Mouse (Mus musculus) testis, postnatal 14 days (tissue): ENCODE measurements around the gene Cacnb2.

Experiments
- DNase-seq: peaks from one replicate; pipeline ENCODE4 v3.0.0; 2021; ENCODE audit warnings: low spot score

Cacnb2 gene

GRCm38 (mm10) chr2:14774857-14775495, 172.1 kb downstream of the Cacnb2 start:
- DNase-seq: no peak

GRCm38 (mm10) chr2:14787983-14788382, 185.1 kb downstream of the Cacnb2 start:
- no peak for DNase-seq

GRCm38 (mm10) chr2:14801446-14802046, 198.7 kb downstream of the Cacnb2 start:
- DNase-seq: no peak

- DNase-seq: no peak
Observed at GRCm38 (mm10) chr2:14807650-14808347, 204.9 kb downstream of the Cacnb2 start.

DNA sequence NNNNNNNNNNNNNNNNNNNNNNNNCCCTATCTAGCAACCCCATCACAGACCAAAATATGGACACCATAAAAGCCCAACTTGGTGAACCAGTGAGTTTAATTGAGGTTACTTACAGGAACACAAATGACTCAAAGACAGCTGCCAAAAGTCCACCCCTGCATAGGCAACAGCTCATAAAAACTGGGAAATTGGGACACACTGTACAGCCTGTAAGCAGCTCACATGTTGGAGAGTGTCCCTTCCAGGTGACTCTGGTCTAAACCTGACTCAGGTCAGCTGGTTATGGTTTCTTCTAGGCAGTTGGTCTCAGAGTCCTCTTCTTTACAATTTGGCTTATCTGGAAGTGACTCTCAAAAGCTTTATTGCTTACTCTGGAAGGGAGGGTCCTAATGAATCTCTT, 212.1 kb downstream of the Cacnb2 start:
- no peak for DNase-seq

GRCm38 (mm10) chr2:14818651-14819050, 215.8 kb downstream of the Cacnb2 start:
- no peak for DNase-seq

- no peak for DNase-seq
Observed at GRCm38 (mm10) chr2:14820946-14821345, 218.1 kb downstream of the Cacnb2 start.

DNA sequence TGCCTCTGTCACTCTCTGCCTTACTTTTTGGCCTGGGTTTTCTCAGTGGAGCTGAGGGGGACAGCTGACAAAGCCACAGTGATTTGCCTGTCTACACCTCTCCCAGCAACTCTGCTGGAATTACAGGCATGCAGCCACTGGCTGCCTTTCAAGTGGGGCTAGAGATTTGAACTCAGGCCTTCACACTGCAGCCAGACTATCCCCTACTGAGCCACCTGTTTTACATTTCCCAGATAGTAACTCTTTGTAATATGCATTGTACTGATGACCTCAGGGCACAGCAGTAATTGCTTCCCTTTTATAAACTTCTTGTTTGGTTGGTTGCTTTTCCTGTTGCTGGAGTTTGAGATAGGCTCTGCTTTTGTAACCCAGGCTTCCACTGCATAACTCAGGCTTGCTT, 220.2 kb downstream of the Cacnb2 start:
- DNase-seq: no peak

- no peak for DNase-seq
Observed at GRCm38 (mm10) chr2:14823816-14824348, 221.0 kb downstream of the Cacnb2 start.

- DNase-seq: no peak
Observed at GRCm38 (mm10) chr2:14825146-14825545, 222.3 kb downstream of the Cacnb2 start.

DNA sequence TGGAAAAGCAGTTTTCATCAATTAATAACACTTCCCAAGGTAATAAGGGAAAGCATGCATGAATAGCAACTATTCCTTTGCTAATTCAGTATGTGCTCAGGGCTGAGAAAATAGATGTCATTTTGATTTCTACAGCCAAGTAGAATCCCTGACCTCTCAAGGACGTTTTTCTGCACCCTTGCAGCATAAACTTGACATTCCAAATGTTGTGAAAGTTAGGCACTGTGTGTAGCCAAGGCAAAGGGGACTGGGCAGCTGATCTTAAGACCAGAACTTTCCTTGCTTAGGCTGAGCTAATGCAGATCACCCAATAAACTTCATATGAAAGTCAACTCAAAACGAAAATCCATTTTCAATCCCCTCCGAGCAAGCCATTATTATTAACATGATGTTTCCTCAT, 226.6 kb downstream of the Cacnb2 start:
- DNase-seq: no peak

DNA sequence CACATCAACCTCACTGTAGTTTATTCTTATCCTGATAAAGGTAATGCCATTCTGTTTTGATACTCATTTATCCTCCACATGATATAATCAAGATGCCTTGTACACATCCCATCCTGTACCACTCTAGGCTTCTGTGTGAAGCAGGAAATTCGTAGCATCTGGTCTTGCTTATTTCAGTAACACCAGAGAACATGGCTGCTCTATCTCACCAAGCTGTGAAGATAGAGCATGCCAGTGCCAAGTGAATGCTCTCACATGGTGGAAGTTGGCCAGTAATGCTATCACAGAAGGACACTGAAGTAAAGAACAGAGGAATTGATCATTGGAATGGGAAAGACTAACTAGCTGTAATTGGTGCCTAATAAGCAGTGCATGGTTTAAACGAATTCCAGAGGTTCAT, 228.4 kb downstream of the Cacnb2 start:
- no peak for DNase-seq

GRCm38 (mm10) chr2:14834700-14835317, 231.9 kb downstream of the Cacnb2 start:
- DNase-seq: no peak

DNA sequence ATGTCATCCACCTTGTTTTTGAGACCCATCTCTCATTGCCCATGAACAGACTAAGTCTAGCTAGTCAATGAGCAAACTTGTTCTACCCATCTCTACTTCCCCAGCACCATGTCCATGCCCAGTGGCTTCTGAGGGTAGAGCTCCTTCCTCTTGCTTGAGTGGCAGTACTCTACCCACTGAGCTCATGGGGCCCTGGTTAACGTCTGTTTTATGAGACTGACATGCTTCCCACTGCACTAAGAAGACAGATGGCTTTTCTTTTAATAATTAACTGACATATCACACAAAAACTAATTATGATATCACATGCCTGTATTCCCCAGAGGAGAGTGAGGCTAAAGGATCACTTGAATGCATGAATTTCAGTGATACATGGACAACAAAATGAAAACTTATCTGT, 238.4 kb downstream of the Cacnb2 start:
- no peak for DNase-seq

GRCm38 (mm10) chr2:14846727-14847126, 243.8 kb downstream of the Cacnb2 start:
- DNase-seq: no peak

GRCm38 (mm10) chr2:14847188-14847587, 244.3 kb downstream of the Cacnb2 start:
- no peak for DNase-seq

- DNase-seq: no peak
Observed at GRCm38 (mm10) chr2:14850831-14851230, 247.9 kb downstream of the Cacnb2 start.

- DNase-seq: no peak
Observed at GRCm38 (mm10) chr2:14851383-14851782, 248.5 kb downstream of the Cacnb2 start.

- DNase-seq: no peak
Observed at GRCm38 (mm10) chr2:14854054-14854453, 251.2 kb downstream of the Cacnb2 start.

DNA sequence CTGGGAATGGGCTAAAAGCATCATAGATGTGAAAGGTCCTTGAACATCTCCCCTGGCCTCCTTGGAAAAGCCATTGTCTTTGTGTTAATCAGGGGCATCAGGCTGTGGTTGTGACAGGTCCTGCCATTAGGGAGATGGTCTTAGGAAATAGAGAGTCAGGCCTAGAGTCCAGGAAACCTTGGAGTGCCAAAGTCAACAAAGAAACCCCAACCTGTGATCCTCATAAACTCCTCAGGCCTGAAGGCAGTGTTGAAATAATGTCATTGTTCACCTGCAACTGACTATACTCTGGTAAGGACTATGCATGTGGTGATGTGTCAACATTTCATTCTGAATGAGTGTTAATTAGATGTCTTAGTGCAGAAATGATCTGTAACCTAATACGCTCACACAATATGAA, 255.4 kb downstream of the Cacnb2 start:
- DNase-seq: no peak

DNA sequence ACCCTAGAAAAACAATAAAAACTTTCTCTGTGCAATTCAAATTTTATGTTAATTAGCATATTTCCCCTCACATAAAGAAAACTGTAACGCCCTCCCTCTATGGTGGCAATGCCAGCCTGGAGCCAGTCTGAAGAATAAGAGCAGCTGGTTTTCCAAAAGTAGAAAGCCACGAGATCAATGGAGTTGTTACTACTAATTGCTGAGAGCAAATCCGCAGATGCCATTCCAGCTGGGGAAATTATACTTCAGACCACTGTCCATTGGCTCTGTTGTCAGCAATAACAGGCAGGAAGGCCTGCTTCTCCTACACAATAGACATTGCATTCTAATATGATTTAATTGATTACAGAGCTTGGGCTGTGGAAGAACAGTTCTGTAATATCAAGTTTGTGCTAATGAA, 257.5 kb downstream of the Cacnb2 start:
- DNase-seq: no peak

GRCm38 (mm10) chr2:14861613-14862012, 258.7 kb downstream of the Cacnb2 start:
- DNase-seq: peak; percentile 13

- DNase-seq: no peak
Observed at GRCm38 (mm10) chr2:14862981-14863380, 260.1 kb downstream of the Cacnb2 start.
